Mouse (Mus musculus) limb, embryonic 11.5 days (tissue): ENCODE results near the gene Orc6. TPM values are rescaled to one million over a fixed set of nuclear protein-coding genes. Genes with fewer than 3 reads are reported as not detected.

Source experiments
- ATAC-seq: fragments of 200-750 bp; cut with Nextera tagmentation; 2 replicates; pipeline ENCODE4 v1.8.0; 2017; ENCODE audit warnings: low read depth; ENCODE audit not compliant: insufficient number of reproducible peaks, low FRiP score, low TSS enrichment
- DNase-seq: peaks from one replicate; pipeline ENCODE4 v3.0.0-alpha.2; 2015; ENCODE audit warnings: low spot score
- H3K27ac ChIP-seq: fragments of 300-500 bp; sonication (generic); replicated peaks from 2 replicates; pipeline ENCODE4 v1.5.1; 2014; ENCODE audit warnings: low read depth, mild to moderate bottlenecking, low read length
- H3K27me3 ChIP-seq: fragments of 300-500 bp; sonication (generic); 2 replicates; pipeline ENCODE4 v1.6.1; 2014; ENCODE audit warnings: mild to moderate bottlenecking, low read length, mixed read lengths; ENCODE audit not compliant: control insufficient read depth, insufficient read depth
- H3K36me3 ChIP-seq: fragments of 300-500 bp; sonication (generic); 2 replicates; pipeline ENCODE4 v1.6.1; 2014; ENCODE audit warnings: mild to moderate bottlenecking, low read length, moderate library complexity, mixed read lengths; ENCODE audit not compliant: control insufficient read depth, insufficient read depth
- H3K4me1 ChIP-seq: fragments of 300-500 bp; sonication (generic); 2 replicates; pipeline ENCODE4 v1.6.1; 2014; ENCODE audit warnings: low read length, mixed read lengths; ENCODE audit not compliant: control insufficient read depth, insufficient read depth
- H3K4me2 ChIP-seq: fragments of 300-500 bp; sonication (generic); 2 replicates; pipeline ENCODE4 v1.6.1; 2014; ENCODE audit warnings: low read depth, mild to moderate bottlenecking, moderate library complexity; ENCODE audit not compliant: severe bottlenecking
- H3K4me3 ChIP-seq: fragments of 300-500 bp; sonication (generic); 2 replicates; pipeline ENCODE4 v1.5.1; 2014; ENCODE audit warnings: low read depth, low read length
- H3K9ac ChIP-seq: fragments of 300-500 bp; sonication (generic); 2 replicates; pipeline ENCODE4 v1.6.1; 2014; ENCODE audit warnings: mild to moderate bottlenecking, low read length
- H3K9me3 ChIP-seq: fragments of 300-500 bp; sonication (generic); 2 replicates; pipeline ENCODE4 v1.6.1; 2016; ENCODE audit warnings: low read length; ENCODE audit not compliant: control insufficient read depth
- WGBS: fragments of 180-500 bp; shearing (Covaris S2); extraction: QIAGEN DNeasy Blood & Tissue Kit; methylation state at CpG from one replicate; pipeline ENCODE4 v1.1.7; 2014; 5-methylcytosine and 5-hydroxymethylcytosine counted together
- polyA plus RNA-seq: library from polyadenylated mRNA; unstranded; fragments of >200 nt; fragmentation: Nextera tagmentation; extraction: Ambion mirVana; gene quantifications from 2 replicates; pipeline ENCODE4 v1.2.1, GENCODE M21; 2014

Gene Orc6
- 158 and 159 TPM in 2 replicates for polyA plus RNA-seq

- Histone ChIP-seq H3K9ac (peak within 1 kb of the TSS; percentile 94), H3K4me1 (peaks cover 8% of the 10 kb centered on the region), H3K27ac (peak within 1 kb of the TSS; percentile 92), H3K9me3 (no peaks in the 10 kb centered on the region), H3K4me3 (peak within 1 kb of the TSS; percentile 95), H3K4me2 (peak within 1 kb of the TSS; percentile 83), H3K27me3 (no peaks in the 10 kb centered on the region), H3K36me3 (no peaks in the 10 kb centered on the region)
- peak; percentile 95 for DNase-seq
- ATAC-seq, result peak; percentile 97
- WGBS, result under 1% methylated on average over 63 of the region's 63 CpGs
Measured at GRCm38 (mm10) chr8:85299434-85300077, at the start of gene Orc6, which contains the start of gene Vps35. TSS of gene Orc6 (plus strand) at chr8:85299632. TSS of gene Vps35 (minus strand) at chr8:85299802.

- Histone ChIP-seq H3K4me1 (no peaks in the 10 kb centered on the region), H3K9me3 (no peaks in the 10 kb centered on the region), H3K27ac (no peak overlapping the region), H3K27me3 (no peaks in the 10 kb centered on the region), H3K9ac (no peak overlapping the region), H3K4me3 (no peak overlapping the region), H3K4me2 (no peak overlapping the region), H3K36me3 (peaks cover 19% of the 10 kb centered on the region)
- ATAC-seq, result no peak
- no peak for DNase-seq
- 95% methylated on average over 1 of the region's 1 CpGs for WGBS
Measured at GRCm38 (mm10) chr8:85286846-85287245, 12.6 kb upstream of the Orc6 start.

GRCm38 (mm10) chr8:85298600-85299433 is 615 bp upstream of the Orc6 start:
- Histone ChIP-seq H3K9me3 (no peaks in the 10 kb centered on the region), H3K4me3 (peak overlapping the region; percentile 95), H3K9ac (peak overlapping the region; percentile 94), H3K36me3 (no peaks in the 10 kb centered on the region), H3K27me3 (no peaks in the 10 kb centered on the region), H3K4me2 (peak overlapping the region; percentile 83), H3K4me1 (peaks cover 8% of the 10 kb centered on the region), H3K27ac (no peak overlapping the region)
- ATAC-seq (peak; percentile 52), DNase-seq (peak; percentile 27)
- WGBS, result under 1% methylated on average over 52 of the region's 53 CpGs

- no peak overlapping the region for H3K27ac ChIP-seq
- DNase-seq (no peak), ATAC-seq (no peak)
- H3K9me3 ChIP-seq, result no peaks in the 10 kb centered on the region
- 77% methylated on average over 1 of the region's 1 CpGs for WGBS
- H3K36me3 ChIP-seq, result peaks cover 7% of the 10 kb centered on the region; the same call in 1 of the 2 replicates
- H3K4me1 ChIP-seq, result peaks cover 8% of the 10 kb centered on the region
- no peak overlapping the region for H3K9ac ChIP-seq
- no peaks in the 10 kb centered on the region for H3K27me3 ChIP-seq
- no peak overlapping the region for H3K4me3 ChIP-seq
- H3K4me2 ChIP-seq, result no peak overlapping the region
Measured at GRCm38 (mm10) chr8:85301941-85302340, 2.5 kb downstream of the Orc6 start.

GRCm38 (mm10) chr8:85302931-85303330 is 3.5 kb downstream of the Orc6 start:
- ATAC-seq, result no peak
- H3K4me2 ChIP-seq, result no peak overlapping the region
- peaks cover 7% of the 10 kb centered on the region; the same call in 1 of the 2 replicates for H3K36me3 ChIP-seq
- no peak overlapping the region for H3K27ac ChIP-seq
- H3K9ac ChIP-seq, result no peak overlapping the region
- 91% methylated on average over 3 of the region's 3 CpGs for WGBS
- peaks cover 6% of the 10 kb centered on the region for H3K4me1 ChIP-seq
- H3K9me3 ChIP-seq, result no peaks in the 10 kb centered on the region
- no peaks in the 10 kb centered on the region for H3K27me3 ChIP-seq
- no peak for DNase-seq
- no peak overlapping the region for H3K4me3 ChIP-seq

- H3K4me1 ChIP-seq, result peaks cover 6% of the 10 kb centered on the region
- ATAC-seq (no peak), DNase-seq (no peak)
- no peak overlapping the region for H3K4me2 ChIP-seq
- H3K27ac ChIP-seq, result no peak overlapping the region
- no peak overlapping the region for H3K4me3 ChIP-seq
- no peak overlapping the region for H3K9ac ChIP-seq
- H3K9me3 ChIP-seq, result no peaks in the 10 kb centered on the region
- H3K36me3 ChIP-seq, result peaks cover 7% of the 10 kb centered on the region; the same call in 1 of the 2 replicates
- no peaks in the 10 kb centered on the region for H3K27me3 ChIP-seq
- 85% methylated on average over 5 of the region's 5 CpGs for WGBS
Measured at GRCm38 (mm10) chr8:85303531-85303930, 4.1 kb downstream of the Orc6 start.

- ATAC-seq (no peak), DNase-seq (no peak)
- no peak overlapping the region for H3K27ac ChIP-seq
- peaks cover 7% of the 10 kb centered on the region; the same call in 1 of the 2 replicates for H3K36me3 ChIP-seq
- H3K4me1 ChIP-seq, result no peaks in the 10 kb centered on the region
- H3K4me2 ChIP-seq, result no peak overlapping the region
- 92% methylated on average over 2 of the region's 2 CpGs for WGBS
- no peak overlapping the region for H3K4me3 ChIP-seq
- no peaks in the 10 kb centered on the region for H3K9me3 ChIP-seq
- H3K27me3 ChIP-seq, result no peaks in the 10 kb centered on the region
- no peak overlapping the region for H3K9ac ChIP-seq
Measured at GRCm38 (mm10) chr8:85308564-85308963, 9.1 kb downstream of the Orc6 start.

- H3K36me3 ChIP-seq, result no peaks in the 10 kb centered on the region
Measured at GRCm38 (mm10) chr8:85311743-85312142, 12.3 kb downstream of the Orc6 start.

More at GRCm38 (mm10) chr8:85311743-85312142, 12.3 kb downstream of the Orc6 start:
- Histone ChIP-seq H3K27ac (no peak overlapping the region), H3K9me3 (no peaks in the 10 kb centered on the region), H3K9ac (no peak overlapping the region), H3K4me1 (no peaks in the 10 kb centered on the region), H3K4me2 (no peak overlapping the region), H3K4me3 (no peak overlapping the region), H3K27me3 (no peaks in the 10 kb centered on the region)
- no peak for DNase-seq
- no peak for ATAC-seq
